Mouse (Mus musculus) embryo, embryonic 9.5 days (tissue): Measurements from ENCODE around the gene Atp2a2.

Source experiments
- DNase-seq: peaks from one replicate; pipeline ENCODE4 v3.0.0-alpha.2; 2017; ENCODE audit errors: extremely low spot score

Atp2a2 gene

GRCm38 (mm10) chr5:122409692-122410645 lies 92.1 kb downstream of the Atp2a2 start:
- DNase-seq = no peak

GRCm38 (mm10) chr5:122405537-122405936 lies 96.5 kb downstream of the Atp2a2 start:
- DNase-seq = no peak
